Mouse (Mus musculus): ENCODE measurements around the gene Atf5. TPM values are rescaled to one million over a fixed set of nuclear protein-coding genes. Genes with fewer than 3 reads are reported as not detected.
A peak's percentile ranks its signal among the peaks of the same experiment; 100 is the strongest.

Atf5 gene
- polyA plus RNA-seq, 1 experiment from 2014 or later: 3.6 TPM

- no peaks in the 10 kb centered on the region for H3K27me3 ChIP-seq (replicated peaks)
- peak overlapping the region; percentile 63 for H3K4me2 ChIP-seq
- peak overlapping the region; percentile 99 for H3K4me3 ChIP-seq (replicated peaks)
- H3K9me3 ChIP-seq (replicated peaks): no peaks in the 10 kb centered on the region
- H3K27ac ChIP-seq (replicated peaks): peak overlapping the region; percentile 95; the same call in 1 of the 2 replicates
- WGBS: 31% methylated on average over 3 of the region's 3 CpGs
- peak overlapping the region; percentile 85 for H3K9ac ChIP-seq (replicated peaks)
- H3K36me3 ChIP-seq: no peaks in the 10 kb centered on the region
- ATAC-seq (ENCODE audit: low FRiP score): no peak
- H3K4me1 ChIP-seq: peaks cover 52% of the 10 kb centered on the region
Measured at GRCm38 (mm10) chr7:44817441-44817840, 983 bp upstream of the Atf5 start.

GRCm38 (mm10) chr7:44815721-44816469 is 563 bp downstream of the Atf5 start, which contains the start of the genes Nup62 and Il4i1:
Gene Nup62, plus strand, starts transcription at chr7:44816088.
Gene Il4i1, plus strand, starts transcription at chr7:44816387.
- Histone ChIP-seq H3K9ac (replicated peaks) (peak within 1 kb of the TSS; percentile 85), H3K9me3 (replicated peaks) (no peaks in the 10 kb centered on the region), H3K27me3 (replicated peaks) (no peaks in the 10 kb centered on the region), H3K27ac (replicated peaks) (peak within 1 kb of the TSS; percentile 95), H3K4me2 (peak within 1 kb of the TSS; percentile 63), H3K4me3 (replicated peaks) (peak within 1 kb of the TSS; percentile 99), H3K4me1 (peaks cover 48% of the 10 kb centered on the region), H3K36me3 (no peaks in the 10 kb centered on the region)
- under 1% methylated on average over 52 of the region's 62 CpGs for WGBS
- peak; percentile 93 for ATAC-seq (ENCODE audit: low FRiP score)

GRCm38 (mm10) chr7:44814952-44815553 is 1.4 kb downstream of the Atf5 start:
- ATAC-seq (ENCODE audit: low FRiP score): no peak; the same call in 1 of the 2 replicates
- 26% methylated on average over 14 of the region's 14 CpGs for WGBS
- Histone ChIP-seq H3K27ac (replicated peaks) (peak overlapping the region; percentile 95), H3K4me2 (peak overlapping the region; percentile 63), H3K9me3 (replicated peaks) (no peaks in the 10 kb centered on the region), H3K9ac (replicated peaks) (peak overlapping the region; percentile 85; the same call in 1 of the 2 replicates), H3K4me3 (replicated peaks) (peak overlapping the region; percentile 99), H3K27me3 (replicated peaks) (no peaks in the 10 kb centered on the region), H3K4me1 (peaks cover 42% of the 10 kb centered on the region), H3K36me3 (no peaks in the 10 kb centered on the region)

- H3K36me3 ChIP-seq: no peaks in the 10 kb centered on the region
- H3K4me1 ChIP-seq: peaks cover 36% of the 10 kb centered on the region
- H3K4me3 ChIP-seq (replicated peaks): no peak overlapping the region
- H3K9ac ChIP-seq (replicated peaks): no peak overlapping the region
- H3K9me3 ChIP-seq (replicated peaks): no peaks in the 10 kb centered on the region
- WGBS: 93% methylated on average over 4 of the region's 4 CpGs
- H3K27ac ChIP-seq (replicated peaks): no peak overlapping the region
- H3K4me2 ChIP-seq: no peak overlapping the region
- no peaks in the 10 kb centered on the region for H3K27me3 ChIP-seq (replicated peaks)
- no peak for ATAC-seq (ENCODE audit: low FRiP score)
Measured at GRCm38 (mm10) chr7:44814423-44814822, 2.0 kb downstream of the Atf5 start.

- Histone ChIP-seq H3K9me3 (replicated peaks) (no peaks in the 10 kb centered on the region), H3K27me3 (replicated peaks) (no peaks in the 10 kb centered on the region), H3K4me1 (peaks cover 31% of the 10 kb centered on the region), H3K36me3 (no peaks in the 10 kb centered on the region), H3K4me3 (replicated peaks) (no peak overlapping the region), H3K9ac (replicated peaks) (no peak overlapping the region), H3K27ac (replicated peaks) (no peak overlapping the region), H3K4me2 (no peak overlapping the region)
- ATAC-seq (ENCODE audit: low FRiP score): no peak
- 91% methylated on average over 3 of the region's 3 CpGs for WGBS
Measured at GRCm38 (mm10) chr7:44813985-44814384, 2.5 kb downstream of the Atf5 start.

- H3K4me3 ChIP-seq (replicated peaks): no peak overlapping the region
- no peaks in the 10 kb centered on the region for H3K27me3 ChIP-seq (replicated peaks)
- H3K4me1 ChIP-seq: peaks cover 19% of the 10 kb centered on the region
- no peak overlapping the region for H3K27ac ChIP-seq (replicated peaks)
- H3K36me3 ChIP-seq: no peaks in the 10 kb centered on the region
- 92% methylated on average over 20 of the region's 20 CpGs for WGBS
- H3K4me2 ChIP-seq: no peak overlapping the region
- no peak overlapping the region for H3K9ac ChIP-seq (replicated peaks)
- no peak for ATAC-seq (ENCODE audit: low FRiP score)
- H3K9me3 ChIP-seq (replicated peaks): no peaks in the 10 kb centered on the region
Measured at GRCm38 (mm10) chr7:44812651-44813325, 3.7 kb downstream of the Atf5 start.

GRCm38 (mm10) chr7:44810819-44811557 is 5.5 kb downstream of the Atf5 start:
- Histone ChIP-seq H3K9me3 (replicated peaks) (no peaks in the 10 kb centered on the region), H3K27me3 (replicated peaks) (no peaks in the 10 kb centered on the region), H3K9ac (replicated peaks) (no peak overlapping the region)

GRCm38 (mm10) chr7:44810365-44810764 is 6.1 kb downstream of the Atf5 start:
- no peaks in the 10 kb centered on the region for H3K36me3 ChIP-seq
- H3K27me3 ChIP-seq (replicated peaks): no peaks in the 10 kb centered on the region
- no peak for ATAC-seq (ENCODE audit: low FRiP score)
- no peak overlapping the region for H3K27ac ChIP-seq (replicated peaks)
- WGBS: 86% methylated on average over 4 of the region's 4 CpGs
- no peak overlapping the region for H3K9ac ChIP-seq (replicated peaks)
- H3K4me2 ChIP-seq: no peak overlapping the region
- no peak overlapping the region for H3K4me3 ChIP-seq (replicated peaks)
- H3K9me3 ChIP-seq (replicated peaks): no peaks in the 10 kb centered on the region
- H3K4me1 ChIP-seq: peaks cover 7% of the 10 kb centered on the region

More at GRCm38 (mm10) chr7:44810819-44811557, 5.5 kb downstream of the Atf5 start:
- H3K4me1 ChIP-seq: peaks cover 10% of the 10 kb centered on the region
- H3K36me3 ChIP-seq: no peaks in the 10 kb centered on the region
- no peak overlapping the region for H3K4me3 ChIP-seq (replicated peaks)
- no peak overlapping the region for H3K27ac ChIP-seq (replicated peaks)
- ATAC-seq (ENCODE audit: low FRiP score): no peak
- WGBS: 93% methylated on average over 7 of the region's 7 CpGs
- H3K4me2 ChIP-seq: no peak overlapping the region

GRCm38 (mm10) chr7:44809466-44809865 is 7.0 kb downstream of the Atf5 start:
- no peaks in the 10 kb centered on the region for H3K27me3 ChIP-seq (replicated peaks)
- H3K4me2 ChIP-seq: no peak overlapping the region
- no peak for ATAC-seq (ENCODE audit: low FRiP score)
- H3K9ac ChIP-seq (replicated peaks): no peak overlapping the region
- 90% methylated on average over 3 of the region's 3 CpGs for WGBS
- H3K4me1 ChIP-seq: no peaks in the 10 kb centered on the region
- no peaks in the 10 kb centered on the region for H3K9me3 ChIP-seq (replicated peaks)
- H3K27ac ChIP-seq (replicated peaks): no peak overlapping the region
- H3K36me3 ChIP-seq: no peaks in the 10 kb centered on the region
- H3K4me3 ChIP-seq (replicated peaks): no peak overlapping the region

- ATAC-seq (ENCODE audit: low FRiP score): no peak
- Histone ChIP-seq H3K36me3 (no peaks in the 10 kb centered on the region), H3K27me3 (replicated peaks) (no peaks in the 10 kb centered on the region), H3K4me1 (no peaks in the 10 kb centered on the region), H3K27ac (replicated peaks) (no peak overlapping the region), H3K4me3 (replicated peaks) (no peak overlapping the region), H3K9ac (replicated peaks) (no peak overlapping the region), H3K4me2 (no peak overlapping the region), H3K9me3 (replicated peaks) (no peaks in the 10 kb centered on the region)
- 82% methylated on average over 2 of the region's 2 CpGs for WGBS
Measured at GRCm38 (mm10) chr7:44808927-44809326, 7.5 kb downstream of the Atf5 start.

- no peaks in the 10 kb centered on the region for H3K27me3 ChIP-seq (replicated peaks)
- H3K9ac ChIP-seq (replicated peaks): no peak overlapping the region
- ATAC-seq (ENCODE audit: low FRiP score): no peak
- WGBS: 88% methylated on average over 6 of the region's 6 CpGs
- no peak overlapping the region for H3K27ac ChIP-seq (replicated peaks)
- H3K4me3 ChIP-seq (replicated peaks): no peak overlapping the region
- H3K4me1 ChIP-seq: no peaks in the 10 kb centered on the region
- no peaks in the 10 kb centered on the region for H3K36me3 ChIP-seq
- no peak overlapping the region for H3K4me2 ChIP-seq
- no peaks in the 10 kb centered on the region for H3K9me3 ChIP-seq (replicated peaks)
Measured at GRCm38 (mm10) chr7:44792781-44793180, 23.7 kb downstream of the Atf5 start.
